Mouse (Mus musculus): ENCODE results near the gene Gprc5a. TPM values are rescaled to one million over a fixed set of nuclear protein-coding genes. Genes with fewer than 3 reads are reported as not detected.

Gene Gprc5a
- total RNA-seq, 2 experiments from 2014 or later = 0.81 to 1.3 TPM

DNA sequence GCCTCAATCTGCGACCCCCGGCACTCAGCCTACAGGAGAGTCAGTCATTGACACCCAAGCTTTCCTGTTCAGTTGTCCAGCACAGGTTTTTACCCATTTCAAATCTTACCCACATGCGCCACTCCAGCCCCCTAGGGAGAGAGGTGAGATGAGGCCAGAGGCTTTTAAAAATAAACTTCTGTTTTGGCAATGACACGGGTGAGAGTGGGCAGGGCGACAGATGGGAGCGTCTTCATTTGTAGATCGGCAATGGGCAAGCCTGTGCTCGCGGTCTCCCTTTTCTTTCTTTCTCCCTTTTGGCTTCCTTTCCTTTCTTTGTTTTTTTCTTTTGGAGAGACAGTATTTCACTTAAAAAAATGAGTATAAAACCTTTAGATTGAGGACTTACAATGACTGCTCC lies 68.0 kb downstream of the Gprc5a start:
- intact Hi-C loops (cut with DNase I) = no loop called here
- DNase-seq = no peak

Other genes starting within 250 kb of the Gprc5a start
- 10 to 100 TPM; 13.0 to 14.1 TPM for gene Crebl2, start 235.5 kb upstream of the Gprc5a start, total RNA-seq (2021)
- gene Gpr19, start 167.1 kb upstream of the Gprc5a start, total RNA-seq (2021) = 1 to 10 TPM; 4.4 to 5.2 TPM
- 10 to 100 TPM; 50.9 to 53.6 TPM for gene Cdkn1b, start 145.2 kb upstream of the Gprc5a start, total RNA-seq (2021)
- 10 to 100 TPM in 1 of 2 experiments, 1 to 10 TPM in 1; 5.1 to 15.6 TPM for gene Apold1, start 83.9 kb upstream of the Gprc5a start, total RNA-seq (2021)
- gene Ddx47, start 54.0 kb upstream of the Gprc5a start, total RNA-seq (2021) = 10 to 100 TPM; 38.1 to 39.9 TPM
- not detected for gene Gprc5d, start 52.6 kb downstream of the Gprc5a start, total RNA-seq (2021)
- 1 to 10 TPM; 7.0 to 9.2 TPM for gene Fam234b, start 132.3 kb downstream of the Gprc5a start, total RNA-seq (2021)
- 10 to 100 TPM; 50.3 to 53.5 TPM for gene Hebp1, start 132.4 kb downstream of the Gprc5a start, total RNA-seq (2021)
- under 1 TPM; 0.24 to 0.47 TPM for gene Gsg1, start 188.7 kb downstream of the Gprc5a start, total RNA-seq (2021)
- gene Pbp2, start 244.8 kb downstream of the Gprc5a start, total RNA-seq (2021) = not detected

Data from heart, postnatal 36 days (tissue).